Mouse (Mus musculus) lung, adult 2 months (tissue): Measurements from ENCODE around the gene Fhl3.

Experiments used
- CTCF ChIP-seq: fragments of 200-500 bp; IDR thresholded peaks from 2 replicates; pipeline ENCODE4 v1.5.1; 2011; ENCODE audit warnings: mild to moderate bottlenecking, low read length, control low read depth; ENCODE audit not compliant: insufficient read depth
- POLR2A ChIP-seq: fragments of 200-500 bp; IDR thresholded peaks from 2 replicates; pipeline ENCODE4 v1.6.1; 2011; ENCODE audit warnings: low read depth, mild to moderate bottlenecking, control low read depth, low read length, borderline replicate concordance; ENCODE audit errors: extremely low read depth

GRCm38 (mm10) chr4:124668078-124668477, 32.4 kb upstream of the Fhl3 start:
- TF ChIP-seq POLR2A (no peak), CTCF (no peak)
